Mouse (Mus musculus): ENCODE measurements around the gene Wfdc3.
"Not testable (repeated sequence)": the region's sequence is repeated elsewhere in the genome, so short reads cannot be mapped to it uniquely, and the experiment has no call there.

Gene Wfdc3

DNA sequence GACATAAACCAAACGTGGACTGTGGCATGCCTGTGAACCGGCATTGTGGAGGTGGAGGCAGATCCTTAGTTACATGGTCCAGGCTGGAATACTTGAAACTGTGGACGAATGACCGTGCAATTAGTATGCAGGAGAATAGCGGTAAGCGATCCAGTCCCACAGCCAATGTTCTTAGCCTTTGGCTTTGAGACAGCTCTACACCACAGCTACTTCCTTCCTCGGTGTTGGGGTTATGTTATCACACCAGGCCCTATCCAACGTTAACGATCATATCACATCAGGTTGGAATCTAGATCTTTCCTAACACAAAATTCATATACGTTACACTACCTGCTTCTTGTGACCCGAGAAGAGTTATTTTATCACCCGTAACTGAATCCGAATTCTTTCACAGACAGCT lies 744 bp downstream of the Wfdc3 start:
- no peak for DNase-seq (ENCODE audit: extremely low spot score, low read depth, low spot score)

DNA sequence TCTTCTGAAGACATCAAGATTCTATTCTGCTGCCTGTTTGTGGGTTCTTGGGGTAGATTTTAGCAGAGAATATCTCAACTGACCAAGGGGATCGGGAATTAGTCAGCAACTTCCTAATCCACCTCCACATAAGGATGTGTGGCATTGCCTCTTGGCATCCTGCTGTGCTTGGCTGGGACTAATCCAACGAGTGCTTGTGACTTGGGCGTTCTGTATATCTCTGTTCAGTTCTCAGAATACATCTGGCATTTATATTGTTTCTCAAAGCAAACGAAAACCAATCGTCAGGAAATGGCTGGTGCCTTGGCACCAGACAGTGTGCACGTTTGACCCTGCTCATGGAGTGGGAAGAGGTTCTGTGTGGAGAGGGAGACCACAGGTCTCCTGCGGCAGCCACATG lies 5.9 kb downstream of the Wfdc3 start:
- DNase-seq (ENCODE audit: extremely low spot score, low read depth, low spot score), result no peak

DNA sequence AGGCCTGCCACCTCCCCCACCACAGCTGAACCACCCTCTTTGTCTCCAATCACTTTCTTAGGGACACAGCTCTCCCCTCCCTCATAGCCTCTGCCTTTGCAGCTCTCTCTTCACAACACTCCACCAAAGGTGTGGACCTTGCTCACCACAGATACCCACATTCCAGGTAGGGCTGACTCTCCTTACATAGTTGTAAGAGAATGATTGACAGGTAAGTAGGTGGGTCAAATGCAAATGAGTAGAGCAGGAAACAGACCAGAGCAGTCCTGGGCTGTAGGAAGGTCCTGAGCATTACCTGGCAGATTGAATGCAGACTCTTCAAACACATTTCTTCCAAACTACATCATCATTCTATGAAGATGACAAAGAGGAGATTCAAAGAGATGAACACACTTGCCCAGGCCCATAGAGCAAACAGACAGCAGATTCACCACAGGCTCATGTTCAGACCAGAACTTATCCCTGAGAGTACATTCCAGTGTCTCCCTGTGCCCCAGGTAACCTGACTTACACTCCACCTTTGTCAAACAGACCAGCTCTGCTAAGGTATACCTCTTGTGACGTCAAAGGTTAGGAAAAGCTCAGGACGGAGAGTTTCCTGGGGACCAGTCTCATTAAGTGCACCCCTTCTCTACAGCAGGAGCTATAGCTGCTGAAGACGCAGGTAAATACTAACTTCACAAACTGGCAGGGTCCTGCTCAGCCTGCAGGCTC lies 8.2 kb downstream of the Wfdc3 start:
- DNase-seq (ENCODE audit: extremely low spot score, low read depth, low spot score), result no peak

DNA sequence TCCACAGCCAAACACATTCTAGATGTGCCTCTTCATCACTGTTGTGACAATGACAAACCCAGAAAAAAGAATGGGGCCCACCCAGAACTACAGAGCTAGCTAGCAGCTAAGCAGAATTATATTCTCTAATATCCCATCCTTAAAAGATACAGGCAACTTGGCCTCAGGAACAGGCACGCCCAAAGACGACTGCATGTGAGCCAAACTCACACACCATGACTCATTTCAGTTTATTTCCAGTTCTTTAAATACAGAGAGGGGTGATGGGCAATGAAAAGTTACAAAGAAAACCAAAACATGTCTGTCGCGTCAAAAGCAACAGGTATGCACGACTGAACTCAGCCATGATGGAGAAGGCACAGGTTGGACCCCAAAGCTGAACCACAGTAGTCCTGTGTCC lies 10.3 kb downstream of the Wfdc3 start:
- no peak for DNase-seq (ENCODE audit: extremely low spot score, low read depth, low spot score)

DNA sequence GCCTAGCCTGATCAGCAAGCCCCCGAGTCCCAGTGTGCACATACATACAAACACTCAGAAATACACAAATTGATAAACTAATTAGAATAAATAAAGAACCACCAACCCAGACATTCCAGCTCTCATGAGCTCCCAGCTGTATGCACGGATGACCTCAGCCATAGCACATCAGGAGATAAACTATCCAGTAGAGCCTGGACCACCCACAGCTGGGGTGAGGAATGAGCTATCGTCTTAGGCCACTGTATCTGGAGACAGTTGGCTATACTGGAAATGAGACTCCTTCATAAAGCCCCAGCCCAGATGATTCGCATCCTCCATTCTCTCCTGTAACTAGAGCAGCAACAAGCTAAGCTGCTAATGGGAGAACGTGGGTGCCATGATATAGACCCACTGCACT lies 10.9 kb downstream of the Wfdc3 start:
- DNase-seq (ENCODE audit: extremely low spot score, low read depth, low spot score), result no peak

DNA sequence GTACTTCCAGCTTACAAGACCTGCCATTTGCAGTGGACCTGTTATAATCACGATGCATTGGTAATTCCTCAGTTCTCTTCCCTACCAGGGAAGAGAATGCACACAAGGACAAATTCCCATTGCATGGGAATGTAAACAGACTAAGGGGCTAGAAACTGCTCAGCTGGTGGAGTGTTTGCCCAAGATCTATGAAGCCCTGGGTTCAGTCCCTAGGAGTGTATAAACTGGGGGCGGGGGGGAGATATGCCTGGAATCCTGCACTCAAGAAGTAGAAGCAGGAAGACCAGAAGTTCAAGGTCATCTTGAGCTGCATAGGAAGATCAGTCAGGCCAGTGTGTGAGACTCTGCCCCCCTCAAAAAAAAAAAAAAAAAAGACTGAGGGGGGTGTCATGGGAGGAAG lies 12.5 kb downstream of the Wfdc3 start:
- no peak for DNase-seq (ENCODE audit: extremely low spot score, low read depth, low spot score)

DNA sequence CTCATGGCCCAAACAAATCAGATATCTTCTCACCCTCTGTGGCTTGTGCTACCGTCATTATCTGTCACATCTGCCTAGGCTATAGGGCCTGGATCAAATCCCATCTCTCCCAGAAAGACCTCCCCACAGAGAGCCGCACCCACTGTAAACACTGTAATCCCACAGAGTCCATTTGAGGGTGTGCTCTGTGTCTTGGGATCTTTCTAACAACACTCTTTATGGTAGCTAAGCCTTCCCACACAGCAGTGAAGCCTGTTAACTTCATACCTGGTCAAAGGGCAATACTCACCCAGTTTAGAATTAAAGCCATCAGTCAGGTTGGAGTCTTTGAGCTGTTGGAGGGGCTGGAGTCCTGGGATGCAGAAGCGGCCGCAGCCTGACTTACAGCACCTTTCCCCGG lies 14.0 kb downstream of the Wfdc3 start:
- no peak for DNase-seq (ENCODE audit: extremely low spot score, low read depth, low spot score)

DNA sequence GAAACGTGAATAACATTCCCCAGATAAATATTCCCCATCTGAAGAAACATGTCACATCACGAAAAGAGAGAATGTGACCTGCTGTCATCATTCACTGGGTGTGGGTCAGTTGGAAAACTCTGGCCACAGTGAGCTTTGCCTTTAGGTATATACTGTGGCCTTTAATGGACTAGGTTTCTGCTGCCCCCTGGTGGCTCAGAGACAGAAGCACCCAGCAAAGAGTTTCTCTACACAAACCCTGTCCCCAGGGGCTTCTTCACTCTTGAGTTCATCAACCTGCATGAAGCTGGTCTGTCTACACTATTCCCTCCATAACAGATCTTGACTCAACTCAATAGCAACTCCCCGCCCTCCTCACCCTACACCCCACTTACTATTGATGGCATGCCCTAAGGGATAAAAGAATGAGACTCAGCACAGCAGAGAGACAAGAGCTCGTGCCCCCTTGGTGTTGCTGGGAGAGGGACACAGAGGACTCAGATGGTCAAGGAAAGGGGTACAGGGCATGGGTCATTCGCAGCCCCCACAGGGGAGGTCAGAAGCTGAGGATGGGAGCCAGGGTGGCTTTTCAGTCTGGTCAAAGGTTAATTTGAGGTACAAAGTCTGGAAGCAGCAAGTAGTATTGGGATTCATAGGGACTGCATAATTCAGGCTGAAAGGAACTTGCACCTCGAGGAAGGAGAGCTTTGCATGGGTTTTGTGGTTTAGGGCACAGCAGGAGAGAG lies 19.7 kb downstream of the Wfdc3 start:
- DNase-seq (ENCODE audit: extremely low spot score, low read depth, low spot score), result peak; percentile 35

DNA sequence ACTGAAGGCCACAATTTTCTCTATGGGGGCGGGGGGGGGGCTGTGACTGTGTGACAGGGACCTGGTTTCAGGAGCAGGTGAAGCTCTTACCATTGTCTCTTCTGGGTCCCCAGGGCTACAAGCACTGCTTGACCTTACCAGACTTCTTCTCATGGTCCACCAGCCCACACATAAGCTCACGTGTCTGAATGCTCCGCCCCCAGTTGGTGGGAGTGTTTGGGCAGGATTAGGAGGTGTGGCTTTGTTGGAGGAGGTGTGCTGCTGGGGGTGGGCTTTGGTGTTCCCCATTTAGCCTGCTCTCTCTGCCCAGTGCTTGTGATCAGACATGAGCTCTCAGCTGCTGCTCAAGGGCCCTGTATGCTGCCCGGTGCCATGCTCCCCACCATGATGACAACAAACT lies 22.5 kb downstream of the Wfdc3 start:
- DNase-seq (ENCODE audit: extremely low spot score, low read depth, low spot score), result no peak

DNA sequence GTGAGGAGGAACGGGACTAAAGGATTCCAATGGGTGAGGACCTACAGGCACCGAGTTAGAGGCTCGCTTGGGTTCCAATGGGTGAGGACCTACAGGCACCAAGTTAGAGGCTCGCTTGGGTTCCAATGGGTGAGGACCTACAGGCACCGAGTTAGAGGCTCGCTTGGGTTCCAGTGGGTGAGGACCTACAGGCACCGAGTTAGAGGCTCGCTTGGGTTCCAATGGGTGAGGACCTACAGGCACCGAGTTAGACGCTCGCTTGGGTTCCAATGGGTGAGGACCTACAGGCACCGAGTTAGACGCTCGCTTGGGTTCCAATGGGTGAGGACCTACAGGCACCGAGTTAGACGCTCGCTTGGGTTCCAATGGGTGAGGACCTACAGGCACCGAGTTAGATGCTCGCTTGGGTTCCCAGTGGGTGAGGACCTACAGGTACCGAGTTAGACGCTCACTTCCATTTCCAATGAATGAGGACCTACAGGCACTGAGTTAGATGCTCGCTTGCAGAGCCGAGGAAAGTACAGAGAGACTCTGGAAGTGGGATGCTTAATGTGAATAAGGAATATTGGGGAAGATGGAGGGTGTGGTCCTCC lies 29.4 kb downstream of the Wfdc3 start:
- DNase-seq (ENCODE audit: extremely low spot score, low read depth, low spot score), result not testable (repeated sequence)

DNA sequence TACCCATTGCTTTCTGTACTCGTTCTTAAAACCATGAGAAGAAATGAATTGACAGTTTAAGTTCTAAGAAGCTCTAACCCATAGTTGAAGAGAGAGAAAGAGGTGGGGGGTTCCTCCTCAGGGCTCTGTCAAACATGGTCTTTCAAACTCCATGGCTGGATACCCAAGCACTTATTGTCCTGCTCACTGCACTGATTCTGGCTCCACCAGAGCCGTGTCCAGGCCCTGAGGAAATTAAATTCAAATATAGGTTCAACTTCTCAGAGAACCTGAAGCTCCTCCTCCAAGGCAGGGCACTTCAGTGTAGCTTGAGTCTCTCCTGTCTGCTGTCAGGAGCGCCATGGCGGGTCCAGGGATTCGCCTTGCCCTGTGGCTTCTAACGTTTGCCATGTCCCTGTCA lies 30.7 kb downstream of the Wfdc3 start, which contains the start of gene Spint5:
Gene Spint5, plus strand, starts transcription at position 301 of the 400 bp plus-strand sequence.
- no peak for DNase-seq (ENCODE audit: extremely low spot score, low read depth, low spot score)

DNA sequence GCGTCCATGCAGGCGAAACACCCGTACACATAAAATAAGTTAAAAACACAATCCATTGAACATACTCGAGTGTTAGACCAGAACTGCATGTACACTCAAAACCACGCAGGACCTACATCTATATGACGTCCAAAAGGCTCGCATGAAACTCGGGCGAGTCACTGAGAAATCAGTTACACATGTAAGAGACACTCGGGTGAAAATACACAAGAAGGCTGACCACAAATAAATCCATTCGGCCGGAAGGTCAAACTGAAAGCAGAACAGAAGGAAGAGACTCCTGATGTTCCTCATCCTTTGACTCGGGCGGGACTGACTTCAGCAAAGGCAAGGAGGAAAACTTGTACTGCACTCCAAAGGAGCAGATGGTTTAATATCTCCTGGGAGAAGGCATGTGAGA lies 39.7 kb downstream of the Wfdc3 start:
- DNase-seq (ENCODE audit: extremely low spot score, low read depth, low spot score), result no peak

DNA sequence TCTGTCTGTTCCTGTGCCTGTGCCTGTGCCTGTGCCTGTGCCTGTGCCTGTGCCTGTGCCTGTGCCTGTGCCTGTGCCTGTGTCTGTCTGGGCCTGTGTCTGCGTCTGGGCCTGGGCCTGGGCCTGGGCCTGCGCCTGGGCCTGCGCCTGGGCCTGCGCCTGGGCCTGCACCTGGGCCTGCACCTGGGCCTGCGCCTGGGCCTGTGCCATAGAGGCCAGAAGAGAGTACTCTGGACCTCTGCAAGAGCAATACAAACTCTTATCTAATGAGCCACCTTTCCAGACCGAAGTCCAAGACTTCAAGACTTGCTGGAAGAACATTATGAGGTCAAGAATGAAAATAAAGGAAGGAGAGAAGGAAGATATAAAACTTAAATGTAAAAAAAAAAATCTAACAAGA lies 40.4 kb downstream of the Wfdc3 start:
- DNase-seq (ENCODE audit: extremely low spot score, low read depth, low spot score), result no peak

DNA sequence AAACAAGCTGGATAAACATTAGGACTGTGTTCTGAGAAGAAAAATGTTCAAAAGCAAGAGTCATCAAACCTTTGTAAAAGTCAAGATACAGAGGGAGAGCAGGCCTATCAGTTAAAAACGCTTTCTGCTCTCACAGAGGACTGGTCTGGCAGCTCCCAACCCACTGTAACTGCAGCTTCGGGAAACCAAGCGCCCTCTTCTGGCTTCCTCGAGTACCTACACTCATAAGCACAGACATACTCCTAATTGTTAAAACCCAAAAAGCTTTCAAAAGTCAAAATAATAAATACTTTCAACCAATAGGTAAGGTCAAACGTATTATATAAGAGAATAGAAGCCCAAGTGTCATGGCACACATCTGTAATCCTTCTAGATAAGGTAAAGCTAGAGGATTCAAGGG lies 41.5 kb downstream of the Wfdc3 start:
- DNase-seq (ENCODE audit: extremely low spot score, low read depth, low spot score), result no peak

DNA sequence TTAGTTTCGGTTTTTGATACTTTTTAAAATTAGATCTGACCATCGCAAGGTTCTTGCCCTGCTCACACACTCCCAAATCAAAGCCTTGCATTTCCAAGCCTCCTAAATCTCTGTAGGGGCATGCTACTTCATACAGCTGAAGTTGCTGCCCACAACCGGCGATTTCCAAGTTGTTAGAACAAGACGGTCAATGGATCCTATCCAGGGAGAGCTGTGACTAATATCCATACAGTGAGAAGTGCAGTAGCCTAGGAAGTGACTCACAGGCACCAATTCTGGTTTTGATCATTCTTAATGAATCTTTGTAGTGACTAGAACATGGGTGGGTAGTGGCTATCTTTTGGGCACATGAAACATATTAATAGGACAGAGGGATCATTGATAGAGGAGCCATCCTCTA lies 44.0 kb downstream of the Wfdc3 start:
- no peak for DNase-seq (ENCODE audit: extremely low spot score, low read depth, low spot score)

DNA sequence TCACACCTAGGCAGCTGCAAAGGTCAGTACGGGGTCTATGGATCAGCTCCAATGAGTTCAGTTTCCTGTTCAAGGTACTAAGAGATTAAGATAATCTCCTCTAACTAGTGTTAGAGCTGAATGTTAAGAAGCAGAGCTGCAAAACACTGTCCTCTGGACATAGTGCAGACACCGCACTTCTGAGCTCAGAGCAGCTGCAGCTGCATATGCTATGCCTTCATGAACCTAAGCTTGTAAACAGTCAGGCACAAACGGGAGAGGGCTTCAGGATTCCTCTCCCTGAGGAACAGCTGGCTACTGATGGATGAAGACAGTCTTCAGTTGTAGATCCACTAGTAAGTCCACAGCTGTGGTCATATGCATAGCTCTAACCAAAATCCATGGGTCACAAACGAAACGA lies 44.8 kb downstream of the Wfdc3 start:
- no peak for DNase-seq (ENCODE audit: extremely low spot score, low read depth, low spot score)

DNA sequence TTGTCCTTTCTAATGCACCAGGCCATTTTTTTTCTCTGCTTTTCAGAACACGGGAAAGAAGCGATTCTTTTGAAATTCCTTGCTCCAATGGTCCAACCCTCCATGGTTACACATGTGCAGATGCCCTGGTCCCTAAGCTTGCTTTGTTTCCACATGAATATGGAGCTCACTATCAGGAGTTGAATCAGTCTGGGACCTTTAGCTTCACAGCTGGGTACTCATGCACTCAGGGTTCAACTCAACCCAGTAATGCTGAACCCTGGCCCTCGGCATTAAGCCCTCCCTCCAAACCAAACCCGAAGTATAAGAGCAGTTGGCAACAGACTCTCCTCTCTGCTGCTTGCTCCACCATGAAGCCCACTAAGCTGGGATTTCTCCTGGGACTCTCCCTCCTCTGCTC lies 47.5 kb downstream of the Wfdc3 start, which contains the start of gene Spint4:
Gene Spint4, plus strand, starts transcription at position 301 of the 400 bp plus-strand sequence.
- DNase-seq (ENCODE audit: extremely low spot score, low read depth, low spot score), result no peak

DNA sequence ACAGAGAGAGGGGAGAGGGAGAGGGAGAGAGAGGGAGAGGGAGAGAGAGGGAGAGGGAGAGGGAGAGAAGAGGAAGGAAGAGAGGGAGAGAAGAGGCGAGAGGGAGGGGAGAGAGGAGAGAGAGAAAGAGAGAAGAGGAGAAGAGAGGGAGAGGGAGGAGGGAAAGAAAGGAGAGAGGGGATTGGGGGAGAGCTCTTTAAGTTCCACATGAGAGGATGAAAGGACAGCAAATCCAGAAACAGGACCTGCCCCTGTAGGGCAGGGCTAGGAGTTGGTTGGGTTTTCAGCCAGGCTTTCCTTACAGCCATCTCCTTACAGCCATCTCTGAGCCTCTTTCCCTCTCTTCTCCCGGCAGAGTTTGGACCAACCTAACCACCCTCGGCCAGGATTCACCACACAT lies 60.9 kb downstream of the Wfdc3 start, which contains the start of gene Wfdc13:
Gene Wfdc13, plus strand, starts transcription at position 301 of the 400 bp plus-strand sequence.
- no peak for DNase-seq (ENCODE audit: extremely low spot score, low read depth, low spot score)
